Mouse (Mus musculus) neural tube, embryonic 13.5 days (tissue): ENCODE measurements around the gene Tjp1. TPM values are rescaled to one million over a fixed set of nuclear protein-coding genes. Genes with fewer than 3 reads are reported as not detected.

Source experiments
- ATAC-seq: fragments of 200-750 bp; cut with Nextera tagmentation; 2 replicates; pipeline ENCODE4 v1.8.0; 2017; ENCODE audit warnings: low read depth, mild to moderate bottlenecking, moderate TSS enrichment, moderate library complexity
- H3K27ac ChIP-seq: fragments of 300-500 bp; sonication (generic); replicated peaks from 2 replicates; pipeline ENCODE4 v1.5.1; 2015; ENCODE audit warnings: moderate library complexity, mild to moderate bottlenecking, inconsistent platforms
- H3K27me3 ChIP-seq: fragments of 300-500 bp; sonication (generic); 2 replicates; pipeline ENCODE4 v1.6.1; 2015; ENCODE audit warnings: mild to moderate bottlenecking, inconsistent platforms
- H3K36me3 ChIP-seq: fragments of 300-500 bp; sonication (generic); 2 replicates; pipeline ENCODE4 v1.6.1; 2015; ENCODE audit warnings: mild to moderate bottlenecking, inconsistent platforms
- H3K4me1 ChIP-seq: fragments of 300-500 bp; sonication (generic); replicated peaks from 2 replicates; pipeline ENCODE4 v1.6.1; 2015; ENCODE audit warnings: inconsistent platforms
- H3K4me2 ChIP-seq: fragments of 300-500 bp; sonication (generic); 2 replicates; pipeline ENCODE4 v1.6.1; 2015; ENCODE audit warnings: inconsistent platforms, mild to moderate bottlenecking, moderate library complexity
- H3K4me3 ChIP-seq: fragments of 300-500 bp; sonication (generic); 2 replicates; pipeline ENCODE4 v1.5.1; 2015; ENCODE audit warnings: mild to moderate bottlenecking, inconsistent platforms
- H3K9ac ChIP-seq: fragments of 300-500 bp; sonication (generic); 2 replicates; pipeline ENCODE4 v1.6.1; 2015; ENCODE audit warnings: moderate library complexity, mild to moderate bottlenecking, inconsistent platforms
- H3K9me3 ChIP-seq: fragments of 300-500 bp; sonication (generic); 2 replicates; pipeline ENCODE4 v1.6.1; 2016; ENCODE audit warnings: inconsistent platforms
- WGBS: fragments of 180-500 bp; shearing (Covaris S2); methylation state at CpG from one replicate; pipeline ENCODE4 v1.1.7; 2015; 5-methylcytosine and 5-hydroxymethylcytosine counted together
- polyA plus RNA-seq: library from polyadenylated mRNA; unstranded; fragments of >200 nt; fragmentation: Nextera tagmentation; extraction: Ambion mirVana; gene quantifications from 2 replicates; pipeline ENCODE4 v1.2.1, GENCODE M21; 2015

Tjp1 gene
- polyA plus RNA-seq, 1 experiment from 2014 or later: 25.2 TPM

DNA sequence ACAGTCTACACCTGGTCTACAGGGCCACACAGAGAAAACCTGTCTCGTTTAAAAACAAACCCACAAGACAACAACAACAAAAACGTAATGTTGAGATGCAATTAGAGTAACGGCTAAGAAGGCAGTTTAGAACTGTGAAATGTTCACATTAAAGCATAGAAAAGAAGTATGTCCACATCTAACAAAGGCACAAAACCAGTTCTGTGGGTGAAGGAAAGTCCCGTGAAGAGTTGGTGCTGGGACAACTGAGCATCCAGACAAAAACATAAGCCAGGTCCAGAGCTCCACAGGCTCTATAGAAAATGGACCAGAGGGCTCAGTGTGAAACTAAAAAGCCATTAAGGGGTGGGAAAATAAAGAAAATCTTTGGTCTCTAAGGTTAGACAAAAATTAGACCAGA, 131.7 kb downstream of the Tjp1 start:
- 80% methylated on average over 4 of the region's 4 CpGs for WGBS
- H3K36me3 ChIP-seq: no peaks in the 10 kb centered on the region
- no peak overlapping the region for H3K4me2 ChIP-seq
- no peak for ATAC-seq
- no peak overlapping the region for H3K27ac ChIP-seq
- no peaks in the 10 kb centered on the region for H3K9me3 ChIP-seq
- 0 out of 2 replicates have a peak, but pooled peaks cover 3% of the 10 kb centered on the region for H3K27me3 ChIP-seq
- no peak overlapping the region for H3K4me3 ChIP-seq
- peaks cover 26% of the 10 kb centered on the region for H3K4me1 ChIP-seq
- H3K9ac ChIP-seq: no peak overlapping the region

DNA sequence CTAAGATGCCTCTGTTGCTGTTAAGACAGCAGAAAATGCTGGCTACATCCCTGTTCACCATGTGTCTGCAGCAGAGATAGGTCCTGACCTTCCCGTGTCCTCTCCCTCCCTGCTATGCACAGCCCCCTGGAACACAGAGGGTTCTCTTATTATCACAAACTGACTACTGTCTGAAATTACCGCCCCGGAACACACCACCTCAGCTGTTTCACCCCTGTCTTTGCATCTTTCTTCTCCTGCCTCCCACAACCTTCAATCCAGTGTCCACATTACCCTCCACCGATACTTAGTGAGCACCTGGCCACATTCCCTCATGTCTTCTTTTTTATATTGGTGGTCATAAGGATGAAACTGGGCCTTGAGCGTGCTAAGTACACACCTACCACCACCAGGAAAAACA, 132.4 kb downstream of the Tjp1 start:
- no peak overlapping the region for H3K4me3 ChIP-seq
- WGBS: 63% methylated on average over 5 of the region's 5 CpGs
- no peak overlapping the region for H3K4me2 ChIP-seq
- 0 out of 2 replicates have a peak, but pooled peaks cover 3% of the 10 kb centered on the region for H3K27me3 ChIP-seq
- H3K4me1 ChIP-seq: peaks cover 26% of the 10 kb centered on the region
- H3K36me3 ChIP-seq: no peaks in the 10 kb centered on the region
- no peak overlapping the region for H3K27ac ChIP-seq
- no peak overlapping the region for H3K9ac ChIP-seq
- H3K9me3 ChIP-seq: no peaks in the 10 kb centered on the region
- no peak for ATAC-seq

DNA sequence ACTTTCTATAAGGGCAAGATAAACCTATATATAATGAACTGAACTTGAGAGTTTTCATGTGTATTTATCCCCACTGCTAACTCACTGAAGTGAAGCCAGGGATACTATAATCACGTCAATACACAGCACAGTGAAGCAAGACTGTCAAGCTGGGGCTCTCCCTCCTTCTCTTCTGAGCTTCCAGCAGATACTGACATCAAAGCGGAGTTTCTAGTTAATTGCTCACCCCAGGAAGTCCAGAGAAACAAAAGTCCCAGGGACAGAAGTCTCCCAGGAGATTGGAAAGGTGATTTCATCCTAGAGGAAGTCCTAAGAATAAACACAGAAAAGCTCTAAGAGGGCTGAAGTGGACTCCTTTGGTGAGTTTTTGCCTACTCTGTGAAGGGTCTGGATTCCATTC, 132.9 kb downstream of the Tjp1 start:
- Histone ChIP-seq H3K4me3 (no peak overlapping the region), H3K27ac (no peak overlapping the region), H3K9me3 (no peaks in the 10 kb centered on the region), H3K36me3 (no peaks in the 10 kb centered on the region), H3K4me1 (peaks cover 26% of the 10 kb centered on the region), H3K9ac (0 out of 2 replicates have a peak overlapping the region, but pooled peaks have one; percentile 22), H3K27me3 (0 out of 2 replicates have a peak, but pooled peaks cover 3% of the 10 kb centered on the region), H3K4me2 (no peak overlapping the region)
- ATAC-seq: no peak
- 23% methylated on average over 2 of the region's 2 CpGs for WGBS

DNA sequence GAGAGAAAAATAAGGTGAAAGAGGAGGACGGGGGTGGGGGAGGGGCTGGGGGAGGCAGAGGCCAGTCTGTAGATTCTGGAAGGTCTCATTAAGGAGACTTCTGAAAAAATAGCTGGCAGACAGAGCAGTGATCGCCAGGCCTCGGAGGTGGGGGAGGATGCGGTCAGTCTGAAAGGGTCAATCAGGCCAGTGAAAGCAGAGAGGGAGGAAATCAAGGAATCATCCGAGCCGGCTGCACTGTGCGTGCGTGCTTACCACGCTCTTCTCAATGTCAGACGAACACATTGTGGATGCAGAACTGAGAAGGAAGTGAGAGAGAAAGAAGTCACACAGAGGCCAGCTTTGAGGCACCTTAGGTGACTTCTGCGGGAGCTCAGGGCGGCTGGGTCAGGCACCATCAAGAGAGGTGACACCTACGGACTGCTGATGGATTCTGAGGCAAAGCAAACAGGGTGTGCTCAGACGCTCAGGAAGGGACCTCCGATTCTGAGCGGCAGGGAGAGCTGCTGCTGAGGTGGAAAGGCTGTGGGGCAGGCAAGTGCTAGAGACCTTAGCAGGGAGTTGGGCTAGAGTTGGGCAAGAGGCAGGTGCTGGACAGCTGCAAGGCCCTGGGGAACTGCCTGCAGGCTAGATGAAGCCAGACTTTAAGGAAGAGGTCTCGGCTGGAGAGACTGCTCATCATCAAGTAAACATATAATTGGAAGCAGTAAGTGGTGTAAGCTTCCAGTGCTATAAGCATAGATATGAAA, 133.7 kb downstream of the Tjp1 start:
- peak overlapping the region; percentile 3; the same call in 1 of the 2 replicates for H3K4me3 ChIP-seq
- 0 out of 2 replicates have a peak, but pooled peaks cover 3% of the 10 kb centered on the region for H3K27me3 ChIP-seq
- H3K4me1 ChIP-seq: peaks cover 26% of the 10 kb centered on the region
- H3K27ac ChIP-seq: no peak overlapping the region
- peak overlapping the region; percentile 22; the same call in 1 of the 2 replicates for H3K9ac ChIP-seq
- WGBS: 11% methylated on average over 17 of the region's 17 CpGs
- H3K4me2 ChIP-seq: peak overlapping the region; percentile 32
- no peak for ATAC-seq
- no peaks in the 10 kb centered on the region for H3K36me3 ChIP-seq
- no peaks in the 10 kb centered on the region for H3K9me3 ChIP-seq

DNA sequence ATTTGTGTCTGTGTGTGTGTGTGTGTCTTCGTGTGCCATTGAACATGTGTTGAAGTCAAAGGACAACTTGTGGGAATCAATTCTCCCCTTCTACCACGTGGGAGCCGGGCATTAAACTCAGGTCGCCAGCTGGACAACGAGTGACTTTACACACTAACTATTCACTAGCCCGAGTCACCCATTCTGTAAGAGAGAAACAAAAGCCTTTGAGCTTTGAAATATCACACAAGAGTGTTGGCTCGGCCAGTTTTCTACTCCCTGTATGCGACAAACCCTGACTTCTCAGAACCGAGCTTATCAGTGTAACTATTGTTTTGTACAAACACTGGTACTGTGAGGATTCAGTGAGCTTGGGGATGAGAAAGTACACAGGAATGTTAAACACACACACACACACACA, 134.6 kb downstream of the Tjp1 start:
- Histone ChIP-seq H3K27me3 (0 out of 2 replicates have a peak, but pooled peaks cover 3% of the 10 kb centered on the region), H3K36me3 (no peaks in the 10 kb centered on the region), H3K4me3 (no peak overlapping the region), H3K27ac (no peak overlapping the region), H3K9ac (no peak overlapping the region), H3K9me3 (no peaks in the 10 kb centered on the region), H3K4me2 (no peak overlapping the region), H3K4me1 (peaks cover 35% of the 10 kb centered on the region)
- WGBS: 30% methylated on average over 9 of the region's 9 CpGs
- no peak for ATAC-seq

DNA sequence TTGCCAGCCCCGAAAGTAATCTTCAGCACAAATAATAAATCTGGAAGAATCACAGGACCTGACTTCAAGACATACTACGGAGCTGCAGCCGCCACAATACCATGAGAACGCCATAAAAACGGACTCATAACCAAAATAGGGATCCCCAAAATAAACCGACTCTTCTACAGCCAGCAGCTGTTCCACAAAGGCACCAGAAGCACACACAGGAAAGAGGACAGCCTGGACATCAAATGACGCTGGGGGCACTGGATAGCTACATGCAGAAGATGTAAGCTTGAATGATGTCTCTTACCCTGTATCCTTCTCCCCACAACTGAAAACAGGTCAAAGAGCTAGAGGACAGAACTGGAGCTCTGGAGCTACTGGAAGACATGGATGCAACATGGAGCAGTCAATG, 138.0 kb downstream of the Tjp1 start:
- no peak overlapping the region for H3K27ac ChIP-seq
- no peaks in the 10 kb centered on the region for H3K9me3 ChIP-seq
- no peaks in the 10 kb centered on the region for H3K36me3 ChIP-seq
- ATAC-seq: no peak
- H3K4me2 ChIP-seq: no peak overlapping the region
- 0 out of 2 replicates have a peak, but pooled peaks cover 3% of the 10 kb centered on the region for H3K27me3 ChIP-seq
- 92% methylated on average over 7 of the region's 7 CpGs for WGBS
- H3K4me3 ChIP-seq: no peak overlapping the region
- peaks cover 38% of the 10 kb centered on the region for H3K4me1 ChIP-seq
- H3K9ac ChIP-seq: no peak overlapping the region

DNA sequence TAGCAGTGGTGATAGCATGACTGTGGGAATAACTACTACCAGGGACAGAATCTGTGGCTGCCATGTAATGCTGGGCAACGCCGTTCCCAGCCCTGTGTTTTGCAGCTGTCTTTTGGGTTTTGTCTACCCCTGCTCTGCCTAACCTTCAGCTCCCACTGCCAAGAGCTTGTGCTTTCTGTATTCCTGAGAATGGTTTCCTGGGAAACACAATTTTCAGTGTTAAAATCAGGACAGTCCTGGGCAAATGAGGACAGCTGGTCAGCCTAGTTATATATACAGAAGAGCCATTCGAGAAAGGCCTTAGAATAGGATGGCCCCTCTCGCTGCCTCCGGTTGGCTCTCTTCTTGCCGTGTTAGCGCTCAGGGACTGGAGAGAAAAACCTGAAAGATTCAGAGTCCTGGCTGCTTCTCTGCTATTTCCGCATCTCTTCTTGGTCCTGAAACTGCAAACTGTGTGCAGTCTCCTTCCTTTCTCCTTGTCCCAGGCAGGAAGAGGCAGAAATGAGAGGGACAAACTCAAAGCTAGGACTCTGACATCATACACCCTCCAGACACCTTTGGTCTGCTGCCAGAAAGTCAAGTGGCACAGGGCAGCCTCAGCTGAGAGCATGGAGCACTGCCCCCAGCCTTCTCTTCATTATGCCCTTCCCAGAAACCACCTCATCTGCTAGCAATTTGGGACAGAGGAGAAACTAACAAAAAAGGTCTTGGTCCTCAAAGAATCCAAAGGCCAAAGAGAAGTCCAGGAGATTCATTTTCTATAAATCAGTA, 139.2 kb downstream of the Tjp1 start:
- Histone ChIP-seq H3K27ac (peak overlapping the region; percentile 69), H3K9ac (no peak overlapping the region), H3K4me1 (peaks cover 27% of the 10 kb centered on the region), H3K36me3 (no peaks in the 10 kb centered on the region), H3K4me3 (no peak overlapping the region), H3K4me2 (no peak overlapping the region), H3K27me3 (0 out of 2 replicates have a peak, but pooled peaks cover 3% of the 10 kb centered on the region), H3K9me3 (no peaks in the 10 kb centered on the region)
- WGBS: 60% methylated on average over 8 of the region's 8 CpGs
- peak; percentile 52 for ATAC-seq

DNA sequence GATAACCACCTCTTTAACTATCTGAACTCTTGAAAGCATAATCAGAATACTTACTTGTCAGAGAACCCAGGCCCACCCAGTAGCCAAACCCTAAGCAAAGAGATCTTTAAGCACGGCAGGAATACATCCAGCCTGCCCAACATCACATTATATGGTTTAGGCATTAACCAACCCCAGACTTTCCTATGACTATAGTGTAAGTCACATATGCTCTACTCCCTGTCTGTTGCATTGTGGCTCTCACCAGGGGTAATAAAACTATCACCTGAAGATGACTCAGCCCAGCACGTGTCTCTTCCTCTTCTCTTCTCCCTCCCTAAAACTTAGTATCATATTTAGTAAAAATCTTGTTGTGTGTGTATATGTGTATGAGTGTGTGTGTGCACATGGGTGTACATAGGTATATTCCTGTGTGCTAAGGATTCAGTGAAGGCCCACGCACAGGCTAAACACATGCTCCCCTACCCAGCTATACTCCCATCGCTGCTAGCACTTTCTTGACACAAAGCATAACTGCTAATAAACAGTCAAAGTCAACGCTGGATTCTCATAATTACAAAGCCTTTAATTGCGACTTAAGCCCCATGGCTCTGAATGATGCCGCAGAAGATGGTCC, 139.9 kb downstream of the Tjp1 start:
- ATAC-seq: peak; percentile 62; the same call in 1 of the 2 replicates
- 79% methylated on average over 7 of the region's 7 CpGs for WGBS
- peak overlapping the region; percentile 69 for H3K27ac ChIP-seq
- H3K4me2 ChIP-seq: no peak overlapping the region
- no peak overlapping the region for H3K9ac ChIP-seq
- no peak overlapping the region for H3K4me3 ChIP-seq
- no peaks in the 10 kb centered on the region for H3K9me3 ChIP-seq
- peaks cover 19% of the 10 kb centered on the region for H3K4me1 ChIP-seq
- H3K36me3 ChIP-seq: no peaks in the 10 kb centered on the region
- H3K27me3 ChIP-seq: 0 out of 2 replicates have a peak, but pooled peaks cover 3% of the 10 kb centered on the region

DNA sequence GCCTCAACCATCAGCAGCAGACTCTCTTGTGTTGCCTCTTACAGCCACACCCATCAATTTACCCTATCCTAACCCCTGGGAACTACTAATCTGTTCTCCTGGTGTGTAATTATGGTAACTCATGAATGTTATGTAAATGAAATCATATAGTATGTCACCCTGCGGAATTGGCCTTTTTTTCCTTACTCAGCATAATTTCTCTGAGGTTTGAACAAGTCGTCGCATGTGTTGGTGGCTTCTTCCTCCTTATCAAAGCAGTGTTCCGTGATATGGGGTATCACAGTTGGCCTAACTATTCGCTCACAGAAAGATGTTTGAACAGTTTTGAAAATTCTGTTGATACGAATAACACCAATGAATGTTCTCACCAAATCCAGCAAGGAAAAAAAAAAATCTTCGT, 142.8 kb downstream of the Tjp1 start:
- Histone ChIP-seq H3K4me3 (no peak overlapping the region), H3K4me1 (peaks cover 23% of the 10 kb centered on the region), H3K4me2 (no peak overlapping the region), H3K9ac (no peak overlapping the region), H3K9me3 (no peaks in the 10 kb centered on the region), H3K36me3 (no peaks in the 10 kb centered on the region), H3K27me3 (no peaks in the 10 kb centered on the region), H3K27ac (no peak overlapping the region)
- 90% methylated on average over 7 of the region's 7 CpGs for WGBS
- ATAC-seq: no peak

DNA sequence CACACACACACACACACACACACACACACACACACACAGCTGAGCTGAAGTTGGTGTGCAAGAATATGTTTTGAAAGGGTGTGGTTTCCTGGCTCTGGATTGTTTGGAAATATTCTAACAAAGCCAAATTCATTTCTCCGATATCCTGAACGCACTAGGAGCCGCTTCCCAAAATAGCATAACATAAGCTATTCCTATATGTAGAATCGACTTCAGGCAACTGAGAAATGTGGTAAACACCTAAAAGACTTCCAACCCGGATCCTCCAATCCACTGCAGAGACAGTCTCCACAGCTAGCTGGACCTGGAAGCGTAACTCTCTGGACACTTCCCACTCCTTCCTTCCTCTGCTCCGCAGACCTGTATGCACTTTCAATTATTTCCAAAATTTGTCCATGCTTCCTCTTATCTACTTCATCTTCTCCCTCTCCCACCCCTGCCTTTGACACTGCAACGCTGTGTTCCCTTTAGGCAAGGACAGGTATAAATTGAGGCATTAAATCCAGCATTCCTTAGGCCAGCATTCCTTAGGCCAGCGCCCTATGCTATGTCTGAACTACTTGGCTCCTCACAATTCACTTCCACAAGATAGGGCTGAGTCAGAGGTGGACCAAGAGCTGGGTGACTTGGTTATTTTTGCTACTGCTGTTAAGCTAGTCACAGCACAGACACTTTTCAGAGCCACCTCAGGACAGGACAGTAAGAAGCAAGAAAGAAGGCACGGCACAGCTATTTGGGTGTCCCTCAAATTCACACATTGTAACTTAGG, 144.9 kb downstream of the Tjp1 start:
- Histone ChIP-seq H3K4me1 (peaks cover 11% of the 10 kb centered on the region), H3K27me3 (no peaks in the 10 kb centered on the region), H3K27ac (peak overlapping the region; percentile 52), H3K4me3 (no peak overlapping the region), H3K9ac (no peak overlapping the region), H3K4me2 (no peak overlapping the region), H3K36me3 (no peaks in the 10 kb centered on the region), H3K9me3 (no peaks in the 10 kb centered on the region)
- ATAC-seq: no peak
- 84% methylated on average over 10 of the region's 10 CpGs for WGBS

DNA sequence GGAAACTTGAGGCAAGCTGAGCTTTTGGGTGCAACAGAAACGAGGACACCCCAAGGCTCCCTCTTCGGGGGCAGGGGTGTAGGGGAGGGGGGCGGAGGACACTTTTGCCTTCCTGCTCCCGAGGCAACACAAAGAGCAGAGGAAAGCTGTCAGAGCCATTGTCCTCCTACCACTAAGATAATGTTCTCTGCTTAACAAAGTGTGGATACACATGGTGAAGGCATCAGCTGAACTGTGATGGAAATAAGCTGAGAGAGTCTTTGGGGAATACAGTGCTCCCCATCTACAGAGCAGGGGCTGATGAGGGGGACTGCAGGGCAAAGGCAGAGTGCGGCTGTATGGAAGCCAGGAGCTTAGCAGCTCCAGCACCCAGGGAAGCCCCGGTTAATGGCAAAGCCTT, 145.7 kb downstream of the Tjp1 start:
- Histone ChIP-seq H3K9me3 (no peaks in the 10 kb centered on the region), H3K27ac (no peak overlapping the region), H3K4me1 (peaks cover 4% of the 10 kb centered on the region; the same call in 1 of the 2 replicates), H3K9ac (no peak overlapping the region), H3K4me3 (no peak overlapping the region), H3K4me2 (no peak overlapping the region), H3K36me3 (no peaks in the 10 kb centered on the region), H3K27me3 (no peaks in the 10 kb centered on the region)
- ATAC-seq: no peak
- 37% methylated on average over 6 of the region's 6 CpGs for WGBS
